Mouse (Mus musculus) olfactory bulb, adult 2 months (tissue): ENCODE measurements around the gene Gm9376.

Experiments used
- CTCF ChIP-seq: fragments of 200-500 bp; IDR thresholded peaks from 2 replicates; pipeline ENCODE4 v1.5.1; 2012; ENCODE audit warnings: low read depth, mild to moderate bottlenecking, low read length, moderate library complexity; ENCODE audit not compliant: insufficient read depth
- POLR2A ChIP-seq: fragments of 200-500 bp; IDR thresholded peaks from 2 replicates; pipeline ENCODE4 v1.6.1; 2012; ENCODE audit warnings: mild to moderate bottlenecking, low read depth, low read length, moderate library complexity; ENCODE audit not compliant: insufficient read depth

DNA sequence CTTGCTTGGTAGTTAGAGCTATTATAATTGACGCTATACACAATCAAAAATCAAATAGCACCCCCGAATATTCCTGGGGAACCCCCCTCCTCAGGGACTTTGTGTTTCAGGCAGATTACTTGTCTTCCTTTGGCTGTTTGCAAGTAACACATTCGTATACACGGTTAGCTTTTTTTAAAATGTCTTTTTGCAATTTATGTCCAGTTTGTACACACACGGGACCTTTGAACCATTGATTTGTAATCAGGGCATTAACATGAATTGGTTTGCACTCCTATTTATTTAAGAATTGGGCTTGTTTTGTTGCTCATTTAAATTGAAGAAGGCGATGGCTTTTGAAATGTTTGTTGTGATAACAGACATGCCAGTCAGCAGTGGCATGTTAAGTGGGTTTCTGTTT is 29.0 kb upstream of the Gm9376 start:
- no peak for TF ChIP-seq POLR2A
- no peak for TF ChIP-seq CTCF
